Mouse (Mus musculus): ENCODE measurements around the gene Ppp2r2d.

DNA sequence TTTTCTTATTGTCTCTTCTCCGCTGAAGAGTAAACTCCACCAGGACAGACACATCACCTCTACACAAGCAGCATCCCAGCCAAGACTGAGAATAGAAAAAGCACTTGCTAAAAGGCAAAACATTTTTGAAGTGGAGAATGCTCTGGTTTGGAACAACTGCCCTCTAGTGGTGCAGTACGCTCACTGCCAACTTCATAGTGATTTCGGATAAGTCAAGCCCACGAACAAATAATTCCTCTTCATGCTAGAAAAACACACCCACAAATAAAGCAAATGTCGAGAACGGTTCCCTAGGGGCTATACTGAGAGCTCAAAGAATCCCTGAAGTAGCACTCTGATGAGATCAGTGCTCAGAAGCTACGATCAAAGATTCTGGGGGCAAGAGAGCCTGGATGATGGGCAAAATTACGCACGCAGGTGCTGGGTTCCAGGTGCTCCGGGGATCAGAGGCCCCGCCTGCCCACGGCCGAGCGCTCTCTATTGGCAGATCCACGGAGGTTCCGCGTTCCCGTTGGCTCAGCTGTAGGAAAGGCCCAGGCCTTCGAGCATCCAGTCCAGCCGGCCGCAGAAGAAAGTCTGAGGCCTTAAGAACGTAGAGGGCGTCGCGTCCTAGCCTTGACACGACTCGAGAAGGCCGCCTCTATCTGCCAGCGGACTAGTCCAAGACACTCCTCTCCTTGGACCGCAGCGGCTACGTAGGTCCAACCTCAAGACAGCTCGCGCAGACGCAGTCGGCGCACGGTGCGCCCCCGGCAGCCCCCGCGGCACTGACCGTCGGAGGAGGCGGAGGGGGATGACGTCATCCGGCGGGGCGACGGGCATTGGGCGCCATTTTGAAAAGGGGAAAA, at the start of gene Ppp2r2d, which contains the start of gene Mapk1ip1:
- TF ChIP-seq EP300 (IDR thresholded peaks at IDR 0.05; ENCODE audit: low read depth) = no peak
- peak; percentile 80 for TF ChIP-seq CTCF (IDR thresholded peaks at IDR 0.05; ENCODE audit: low read depth)
